Mouse (Mus musculus): ENCODE data around the gene Zscan20.
"Not testable (repeated sequence)": the region's sequence is repeated elsewhere in the genome, so short reads cannot be mapped to it uniquely, and the experiment has no call there.

DNA sequence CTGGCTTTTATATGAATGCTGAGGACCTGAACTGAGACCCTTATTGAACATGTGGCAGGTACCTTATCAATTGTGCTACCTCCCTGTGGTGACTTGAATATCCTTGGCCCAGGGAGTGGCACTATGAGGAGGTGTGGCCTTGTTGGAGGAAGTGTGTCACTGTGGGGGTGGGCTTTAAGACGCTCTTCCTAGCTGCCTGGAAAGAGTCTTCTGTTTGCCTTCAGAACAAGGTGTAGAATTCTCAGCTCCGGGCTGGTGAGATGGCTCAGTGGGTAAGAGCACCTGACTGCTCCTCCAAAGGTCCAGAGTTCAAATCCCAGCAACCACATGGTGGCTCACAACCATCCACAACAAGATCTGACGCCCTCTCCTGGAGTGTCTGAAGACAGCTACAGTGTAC is 1.8 kb upstream of the Zscan20 start:
- TF ChIP-seq POLR2A, CTCF (IDR thresholded peaks at IDR 0.05; ENCODE audit: insufficient read depth, low read depth, low read length): not testable (repeated sequence)

Measured in olfactory bulb, adult 2 months (tissue).